Mouse (Mus musculus): Measurements from ENCODE around the gene Ager.
A peak's percentile ranks its signal among the peaks of the same experiment; 100 is the strongest.

Ager gene

GRCm38 (mm10) chr17:34603375-34604060, 5.9 kb downstream of the Ager start, which contains the start of gene Rnf5:
TSS of gene Rnf5 (minus strand) at chr17:34603690.
- H3K4me3 ChIP-seq (replicated peaks; ENCODE audit: low read length) = peak within 1 kb of the TSS; percentile 91
- no peaks in the 10 kb centered on the region for H3K9me3 ChIP-seq (ENCODE audit: low read length)
- H3K27me3 ChIP-seq (ENCODE audit: insufficient read depth, low read length) = no peaks in the 10 kb centered on the region
- H3K4me1 ChIP-seq (replicated peaks; ENCODE audit: low read depth, low read length) = peaks cover 69% of the 10 kb centered on the region
- TF ChIP-seq POU5F1 (IDR thresholded peaks at IDR 0.05; ENCODE audit: borderline replicate concordance, low read length) = no peak
- no peak for TF ChIP-seq CTCF (conservative IDR thresholded peaks at IDR 0.05; ENCODE audit: low read length)
- TF ChIP-seq NANOG (IDR thresholded peaks at IDR 0.05; ENCODE audit: borderline replicate concordance, low read length) = peak; percentile 19; the same call in 1 of the 2 replicates
- peaks cover 41% of the 10 kb centered on the region for H3K36me3 ChIP-seq (ENCODE audit: insufficient read depth, low read length)

GRCm38 (mm10) chr17:34604061-34604508, 6.4 kb downstream of the Ager start, which contains the start of gene Agpat1:
TSS of gene Agpat1 (plus strand) at chr17:34604262.
- TF ChIP-seq NANOG (IDR thresholded peaks at IDR 0.05; ENCODE audit: borderline replicate concordance, low read length) = no peak
- TF ChIP-seq POU5F1 (IDR thresholded peaks at IDR 0.05; ENCODE audit: borderline replicate concordance, low read length) = no peak
- no peak for TF ChIP-seq CTCF (conservative IDR thresholded peaks at IDR 0.05; ENCODE audit: low read length)

GRCm38 (mm10) chr17:34604511-34605237, 7.0 kb downstream of the Ager start:
- Histone ChIP-seq H3K4me1 (replicated peaks; ENCODE audit: low read depth, low read length) (peaks cover 68% of the 10 kb centered on the region), H3K9me3 (ENCODE audit: low read length) (no peaks in the 10 kb centered on the region), H3K4me3 (replicated peaks; ENCODE audit: low read length) (peak overlapping the region; percentile 87), H3K27me3 (ENCODE audit: insufficient read depth, low read length) (no peaks in the 10 kb centered on the region), H3K36me3 (ENCODE audit: insufficient read depth, low read length) (peaks cover 44% of the 10 kb centered on the region)
- TF ChIP-seq NANOG (IDR thresholded peaks at IDR 0.05; ENCODE audit: borderline replicate concordance, low read length) = no peak
- no peak for TF ChIP-seq POU5F1 (IDR thresholded peaks at IDR 0.05; ENCODE audit: borderline replicate concordance, low read length)
- TF ChIP-seq CTCF (conservative IDR thresholded peaks at IDR 0.05; ENCODE audit: low read length) = no peak

More at GRCm38 (mm10) chr17:34604061-34604508, 6.4 kb downstream of the Ager start, which contains the start of gene Agpat1:
- Histone ChIP-seq H3K27me3 (ENCODE audit: insufficient read depth, low read length) (no peaks in the 10 kb centered on the region), H3K4me1 (replicated peaks; ENCODE audit: low read depth, low read length) (peaks cover 69% of the 10 kb centered on the region), H3K9me3 (ENCODE audit: low read length) (no peaks in the 10 kb centered on the region), H3K36me3 (ENCODE audit: insufficient read depth, low read length) (peaks cover 44% of the 10 kb centered on the region), H3K4me3 (replicated peaks; ENCODE audit: low read length) (peak within 1 kb of the TSS; percentile 91)

- Histone ChIP-seq H3K27me3 (ENCODE audit: insufficient read depth, low read length) (no peaks in the 10 kb centered on the region), H3K9me3 (ENCODE audit: low read length) (no peaks in the 10 kb centered on the region), H3K4me3 (replicated peaks; ENCODE audit: low read length) (peak overlapping the region; percentile 87), H3K4me1 (replicated peaks; ENCODE audit: low read depth, low read length) (peaks cover 68% of the 10 kb centered on the region), H3K36me3 (ENCODE audit: insufficient read depth, low read length) (peaks cover 41% of the 10 kb centered on the region)
- no peak for TF ChIP-seq NANOG (IDR thresholded peaks at IDR 0.05; ENCODE audit: borderline replicate concordance, low read length)
- TF ChIP-seq CTCF (conservative IDR thresholded peaks at IDR 0.05; ENCODE audit: low read length) = no peak
- TF ChIP-seq POU5F1 (IDR thresholded peaks at IDR 0.05; ENCODE audit: borderline replicate concordance, low read length) = no peak
Observed at GRCm38 (mm10) chr17:34605609-34606008, 7.9 kb downstream of the Ager start.

GRCm38 (mm10) chr17:34606186-34607039, 8.8 kb downstream of the Ager start:
- Histone ChIP-seq H3K36me3 (ENCODE audit: insufficient read depth, low read length) (peaks cover 41% of the 10 kb centered on the region), H3K4me1 (replicated peaks; ENCODE audit: low read depth, low read length) (peaks cover 73% of the 10 kb centered on the region), H3K4me3 (replicated peaks; ENCODE audit: low read length) (peak overlapping the region; percentile 87), H3K9me3 (ENCODE audit: low read length) (no peaks in the 10 kb centered on the region), H3K27me3 (ENCODE audit: insufficient read depth, low read length) (no peaks in the 10 kb centered on the region)
- TF ChIP-seq NANOG (IDR thresholded peaks at IDR 0.05; ENCODE audit: borderline replicate concordance, low read length) = no peak

GRCm38 (mm10) chr17:34607997-34608396, 10.3 kb downstream of the Ager start:
- no peaks in the 10 kb centered on the region for H3K27me3 ChIP-seq (ENCODE audit: insufficient read depth, low read length)
- no peaks in the 10 kb centered on the region for H3K9me3 ChIP-seq (ENCODE audit: low read length)
- H3K4me1 ChIP-seq (replicated peaks; ENCODE audit: low read depth, low read length) = peaks cover 74% of the 10 kb centered on the region
- H3K36me3 ChIP-seq (ENCODE audit: insufficient read depth, low read length) = peaks cover 48% of the 10 kb centered on the region
- TF ChIP-seq NANOG (IDR thresholded peaks at IDR 0.05; ENCODE audit: borderline replicate concordance, low read length) (no peak), POU5F1 (IDR thresholded peaks at IDR 0.05; ENCODE audit: borderline replicate concordance, low read length) (no peak), CTCF (conservative IDR thresholded peaks at IDR 0.05; ENCODE audit: low read length) (no peak)
- no peak overlapping the region for H3K4me3 ChIP-seq (replicated peaks; ENCODE audit: low read length)

GRCm38 (mm10) chr17:34611050-34611449, 13.4 kb downstream of the Ager start:
- Histone ChIP-seq H3K36me3 (ENCODE audit: insufficient read depth, low read length) (peaks cover 78% of the 10 kb centered on the region), H3K27me3 (ENCODE audit: insufficient read depth, low read length) (no peaks in the 10 kb centered on the region), H3K9me3 (ENCODE audit: low read length) (no peaks in the 10 kb centered on the region), H3K4me3 (replicated peaks; ENCODE audit: low read length) (0 out of 2 replicates have a peak overlapping the region, but pooled peaks have one; percentile 4), H3K4me1 (replicated peaks; ENCODE audit: low read depth, low read length) (peaks cover 91% of the 10 kb centered on the region)
- TF ChIP-seq POU5F1 (IDR thresholded peaks at IDR 0.05; ENCODE audit: borderline replicate concordance, low read length) = no peak
- TF ChIP-seq CTCF (conservative IDR thresholded peaks at IDR 0.05; ENCODE audit: low read length) = no peak
- no peak for TF ChIP-seq NANOG (IDR thresholded peaks at IDR 0.05; ENCODE audit: borderline replicate concordance, low read length)
